Mouse (Mus musculus): ENCODE results near the gene Hira. TPM values are rescaled to one million over a fixed set of nuclear protein-coding genes. Genes with fewer than 3 reads are reported as not detected.

The Hira gene
- 21.3 and 22.8 TPM in 2 replicates for polyA plus RNA-seq (2014; fragmentation: Nextera tagmentation; extraction: Ambion mirVana)

DNA sequence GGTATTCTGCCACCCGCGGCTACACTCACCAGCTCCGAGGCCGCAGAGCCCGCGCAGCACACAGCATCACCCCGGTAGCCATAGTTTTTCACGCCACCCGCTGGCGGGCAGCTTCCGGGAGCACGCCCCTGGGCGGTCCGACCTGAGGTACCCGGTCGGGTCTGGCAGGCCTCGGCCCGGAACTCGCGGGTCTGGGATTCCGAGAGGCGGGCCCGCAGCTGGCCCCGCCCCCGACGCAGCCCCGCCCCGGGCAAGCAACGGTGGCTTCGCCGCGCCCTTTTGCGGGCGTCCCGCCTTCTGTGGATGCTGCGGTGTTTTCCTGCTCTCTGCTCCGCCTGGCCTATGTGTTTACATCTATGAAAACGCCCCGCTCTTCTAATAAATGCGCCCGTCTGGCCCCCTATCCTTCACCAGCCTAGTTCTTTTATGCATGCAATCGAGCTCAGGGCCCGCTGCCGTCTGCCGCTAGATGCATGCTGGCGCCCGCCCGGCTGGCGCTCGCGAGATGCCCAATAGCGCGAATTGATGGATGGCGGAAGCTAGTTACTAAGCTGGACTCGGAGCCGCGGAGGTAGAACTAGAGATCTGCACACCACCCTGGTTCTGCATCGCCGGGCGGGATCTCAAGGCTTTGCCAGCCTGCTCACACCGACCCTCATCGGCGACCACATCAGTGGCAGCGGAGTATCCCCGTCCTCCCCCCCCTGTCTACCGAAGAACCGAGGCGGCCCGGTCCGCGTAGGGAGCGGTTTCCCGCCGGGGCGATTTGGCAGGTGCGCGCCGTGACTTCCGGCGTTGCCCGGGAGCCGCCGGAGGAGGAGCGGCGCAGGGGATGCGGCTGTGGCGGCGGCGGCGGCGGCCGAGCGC lies at the start of gene Hira, which contains the start of gene Mrpl40:
Gene Hira (plus strand): TSS at position 596 of the 867 bp plus-strand sequence.
Gene Mrpl40 (minus strand): TSS at position 421 of the 867 bp plus-strand sequence.
- peak; percentile 83 for DNase-seq (ENCODE audit: low spot score)
- Histone ChIP-seq H3K9ac (peak within 1 kb of the TSS; percentile 93), H3K27me3 (ENCODE audit: control insufficient read depth, insufficient read depth, low read length) (no peaks in the 10 kb centered on the region), H3K9me3 (ENCODE audit: control insufficient read depth, low read length) (no peaks in the 10 kb centered on the region), H3K4me1 (replicated peaks; ENCODE audit: control insufficient read depth, insufficient read depth, low read length) (peaks cover 17% of the 10 kb centered on the region), H3K4me2 (replicated peaks) (peak within 1 kb of the TSS; percentile 72), H3K36me3 (replicated peaks; ENCODE audit: control insufficient read depth, insufficient read depth) (peaks cover 40% of the 10 kb centered on the region), H3K4me3 (replicated peaks; ENCODE audit: low read length) (peak within 1 kb of the TSS; percentile 95), H3K27ac (peak within 1 kb of the TSS; percentile 91)
- ATAC-seq (ENCODE audit: low FRiP score), result peak; percentile 92
- WGBS, result under 1% methylated on average over 83 of the region's 93 CpGs

DNA sequence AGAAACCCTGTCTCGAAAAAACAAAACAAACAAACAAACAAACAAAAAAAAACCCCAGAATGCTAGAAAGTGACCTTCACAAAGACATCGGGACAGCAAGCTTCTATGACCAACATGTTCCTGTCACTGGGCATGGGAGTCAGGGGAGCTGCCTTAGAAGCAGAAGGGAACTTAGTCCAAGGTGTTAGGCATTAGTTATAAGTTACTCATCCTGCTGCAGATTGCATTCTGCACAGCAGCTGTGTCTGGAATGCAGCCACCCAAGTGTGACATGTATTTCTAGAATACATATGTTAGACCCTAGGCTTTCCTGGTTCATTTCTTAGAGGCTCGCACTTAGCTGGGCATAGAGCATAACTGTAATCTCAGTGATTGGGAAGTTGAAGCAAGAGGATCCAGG lies 48.2 kb upstream of the Hira start:
- DNase-seq (ENCODE audit: low spot score) (no peak), ATAC-seq (ENCODE audit: low FRiP score) (no peak)
- Histone ChIP-seq H3K4me2 (replicated peaks) (no peak overlapping the region), H3K27me3 (ENCODE audit: control insufficient read depth, insufficient read depth, low read length) (no peaks in the 10 kb centered on the region), H3K4me3 (replicated peaks; ENCODE audit: low read length) (no peak overlapping the region), H3K9ac (no peak overlapping the region), H3K4me1 (replicated peaks; ENCODE audit: control insufficient read depth, insufficient read depth, low read length) (no peaks in the 10 kb centered on the region), H3K9me3 (ENCODE audit: control insufficient read depth, low read length) (no peaks in the 10 kb centered on the region), H3K27ac (no peak overlapping the region), H3K36me3 (replicated peaks; ENCODE audit: control insufficient read depth, insufficient read depth) (peaks cover 99% of the 10 kb centered on the region)
- WGBS, result 99% methylated on average over 3 of the region's 3 CpGs

DNA sequence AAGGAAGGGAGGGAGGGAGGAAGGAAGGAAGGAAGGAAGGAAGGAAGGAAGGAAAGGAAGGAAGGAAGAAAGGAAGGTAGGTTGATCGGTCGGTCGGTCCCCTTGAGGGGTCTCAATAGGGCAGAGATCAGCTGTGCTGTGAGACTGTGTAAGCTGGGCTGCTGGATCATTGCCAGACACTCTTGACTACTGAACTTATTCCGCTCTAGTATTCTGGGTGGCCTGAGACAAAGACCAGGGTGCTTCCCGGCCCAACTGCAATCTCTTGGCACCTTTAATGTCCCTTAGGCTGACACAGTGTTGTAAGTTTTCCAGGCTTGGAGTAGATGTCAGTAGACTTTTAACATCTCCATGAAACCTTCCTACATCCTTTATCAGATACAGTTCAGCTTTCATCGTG lies 47.7 kb upstream of the Hira start:
- H3K4me3 ChIP-seq (replicated peaks; ENCODE audit: low read length), result no peak overlapping the region
- no peak overlapping the region for H3K4me2 ChIP-seq (replicated peaks)
- H3K4me1 ChIP-seq (replicated peaks; ENCODE audit: control insufficient read depth, insufficient read depth, low read length), result no peaks in the 10 kb centered on the region
- WGBS, result 94% methylated on average over 6 of the region's 6 CpGs
- H3K27me3 ChIP-seq (ENCODE audit: control insufficient read depth, insufficient read depth, low read length), result no peaks in the 10 kb centered on the region
- H3K36me3 ChIP-seq (replicated peaks; ENCODE audit: control insufficient read depth, insufficient read depth), result peaks cover 99% of the 10 kb centered on the region
- H3K9me3 ChIP-seq (ENCODE audit: control insufficient read depth, low read length), result no peaks in the 10 kb centered on the region
- no peak for ATAC-seq (ENCODE audit: low FRiP score)
- no peak overlapping the region for H3K27ac ChIP-seq
- DNase-seq (ENCODE audit: low spot score), result no peak
- H3K9ac ChIP-seq, result no peak overlapping the region

DNA sequence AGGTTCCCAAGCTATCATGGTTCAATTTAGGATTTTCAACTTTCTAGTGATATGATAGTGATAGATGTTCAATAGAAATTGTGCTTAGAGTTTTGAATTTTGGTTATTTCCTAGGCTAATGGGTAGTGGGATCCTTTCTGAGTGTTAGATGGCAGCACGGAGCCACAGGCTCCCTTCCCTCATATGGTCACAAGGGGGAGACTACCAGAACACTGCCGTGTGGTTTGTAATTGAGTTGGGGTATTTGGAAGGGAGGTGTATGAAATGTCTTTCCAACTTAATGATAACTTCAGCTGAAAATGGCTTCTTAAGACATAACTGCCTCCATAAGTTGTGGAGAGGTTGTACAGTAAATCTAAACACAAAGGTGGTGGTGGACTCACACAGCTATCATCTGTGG lies 43.4 kb upstream of the Hira start:
- ATAC-seq (ENCODE audit: low FRiP score) (no peak), DNase-seq (ENCODE audit: low spot score) (no peak)
- Histone ChIP-seq H3K9ac (no peak overlapping the region), H3K36me3 (replicated peaks; ENCODE audit: control insufficient read depth, insufficient read depth) (peaks cover 65% of the 10 kb centered on the region), H3K9me3 (ENCODE audit: control insufficient read depth, low read length) (no peaks in the 10 kb centered on the region), H3K27ac (no peak overlapping the region), H3K4me3 (replicated peaks; ENCODE audit: low read length) (no peak overlapping the region), H3K27me3 (ENCODE audit: control insufficient read depth, insufficient read depth, low read length) (no peaks in the 10 kb centered on the region), H3K4me2 (replicated peaks) (no peak overlapping the region), H3K4me1 (replicated peaks; ENCODE audit: control insufficient read depth, insufficient read depth, low read length) (peaks cover 5% of the 10 kb centered on the region)
- WGBS, result 77% methylated on average over 2 of the region's 2 CpGs

DNA sequence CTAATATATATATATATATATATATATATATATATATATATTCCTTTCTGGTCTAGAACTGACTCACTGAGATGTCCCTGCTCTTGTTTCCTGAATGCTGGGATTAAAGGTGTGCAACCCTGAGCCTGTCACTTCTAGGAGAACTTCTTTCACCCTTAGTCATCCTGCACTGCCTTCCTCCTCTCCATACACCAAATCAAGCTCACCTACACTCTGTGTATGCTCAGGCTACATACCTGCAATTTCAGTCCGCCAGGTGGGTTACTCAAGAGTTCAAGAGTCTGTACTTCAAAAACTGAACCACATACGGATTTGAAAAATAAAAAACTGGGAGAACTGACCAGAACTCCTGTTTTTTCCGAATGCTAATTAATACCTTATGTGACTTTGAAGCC lies 40.8 kb upstream of the Hira start:
- Histone ChIP-seq H3K27ac (no peak overlapping the region), H3K9me3 (ENCODE audit: control insufficient read depth, low read length) (no peaks in the 10 kb centered on the region), H3K4me3 (replicated peaks; ENCODE audit: low read length) (peak overlapping the region; percentile 82), H3K4me2 (replicated peaks) (peak overlapping the region; percentile 59), H3K27me3 (ENCODE audit: control insufficient read depth, insufficient read depth, low read length) (no peaks in the 10 kb centered on the region), H3K36me3 (replicated peaks; ENCODE audit: control insufficient read depth, insufficient read depth) (peaks cover 49% of the 10 kb centered on the region), H3K9ac (peak overlapping the region; percentile 89; the same call in 1 of the 2 replicates), H3K4me1 (replicated peaks; ENCODE audit: control insufficient read depth, insufficient read depth, low read length) (peaks cover 5% of the 10 kb centered on the region)
- peak; percentile 43 for ATAC-seq (ENCODE audit: low FRiP score)
- WGBS, result 25% methylated on average over 3 of the region's 3 CpGs
- DNase-seq (ENCODE audit: low spot score), result no peak

DNA sequence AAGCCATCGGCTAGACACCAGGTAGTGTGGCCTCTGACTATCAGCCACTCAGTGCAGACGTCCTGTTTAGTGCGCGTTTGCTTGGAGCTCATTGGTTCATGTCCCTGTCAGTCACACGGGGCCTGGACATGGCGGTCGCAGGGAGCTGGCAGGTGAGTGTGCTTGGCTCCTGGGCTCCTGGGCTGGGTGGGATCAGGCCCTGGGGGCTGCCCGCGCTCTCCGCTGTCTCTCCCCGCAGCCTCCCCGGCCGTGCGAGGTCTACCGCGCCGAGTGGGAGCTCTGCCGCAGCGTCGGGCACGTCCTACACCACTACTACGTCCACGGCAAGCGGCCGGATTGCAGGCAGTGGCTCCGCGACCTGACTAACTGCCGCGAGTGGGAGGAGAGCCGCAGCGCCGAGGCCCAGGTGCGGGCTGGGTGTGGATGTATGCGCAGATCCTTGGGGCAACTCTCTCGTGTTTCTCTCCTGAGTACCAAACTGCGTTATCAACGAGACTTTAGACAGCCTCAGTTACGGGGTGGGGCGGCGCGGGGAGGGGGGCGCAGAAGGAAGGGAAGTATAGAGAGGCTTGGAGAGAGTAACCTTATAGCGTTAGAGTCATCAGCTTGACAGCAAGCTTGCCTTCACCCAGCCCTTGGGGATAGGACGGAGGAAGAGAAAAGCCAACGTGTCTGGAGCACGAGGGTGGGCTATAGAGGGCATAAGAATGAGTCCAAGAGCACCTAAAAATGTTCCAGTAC lies 40.2 kb upstream of the Hira start, which contains the start of the genes 2510002D24Rik and Gm28539:
Gene 2510002D24Rik (plus strand): TSS at position 111 of the 741 bp plus-strand sequence.
Gene Gm28539 (plus strand): TSS at position 117 of the 741 bp plus-strand sequence.
- WGBS, result 1% methylated on average over 46 of the region's 46 CpGs
- DNase-seq (ENCODE audit: low spot score) (peak; percentile 90), ATAC-seq (ENCODE audit: low FRiP score) (peak; percentile 97)

DNA sequence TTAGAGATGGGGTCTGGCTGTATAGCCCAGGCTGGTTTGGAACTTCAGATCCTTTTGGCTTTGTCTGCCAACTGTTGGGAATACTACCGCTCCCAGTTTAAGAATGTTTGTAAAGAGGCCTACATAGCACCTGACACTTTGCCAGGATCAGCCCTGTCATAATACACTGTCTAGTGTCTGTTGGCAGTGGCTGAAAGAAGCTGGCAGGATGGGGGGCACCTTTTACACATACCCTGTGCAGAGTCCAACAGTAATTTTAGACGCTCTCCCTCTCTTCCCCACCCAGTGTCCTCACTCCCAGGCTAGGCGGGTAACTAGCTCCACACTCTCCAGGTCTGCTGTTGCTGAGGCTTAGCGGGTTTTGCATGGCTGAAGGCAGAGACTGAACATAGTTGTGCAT lies 38.5 kb upstream of the Hira start:
- WGBS, result 94% methylated on average over 4 of the region's 4 CpGs
- Histone ChIP-seq H3K9me3 (ENCODE audit: control insufficient read depth, low read length) (no peaks in the 10 kb centered on the region), H3K4me2 (replicated peaks) (no peak overlapping the region), H3K36me3 (replicated peaks; ENCODE audit: control insufficient read depth, insufficient read depth) (peaks cover 27% of the 10 kb centered on the region), H3K9ac (no peak overlapping the region), H3K27ac (no peak overlapping the region), H3K4me3 (replicated peaks; ENCODE audit: low read length) (no peak overlapping the region), H3K4me1 (replicated peaks; ENCODE audit: control insufficient read depth, insufficient read depth, low read length) (peaks cover 5% of the 10 kb centered on the region), H3K27me3 (ENCODE audit: control insufficient read depth, insufficient read depth, low read length) (no peaks in the 10 kb centered on the region)
- no peak for DNase-seq (ENCODE audit: low spot score)
- no peak for ATAC-seq (ENCODE audit: low FRiP score)

More for the DNA sequence above, 40.2 kb upstream of the Hira start, which contains the start of the genes 2510002D24Rik and Gm28539:
- Histone ChIP-seq H3K36me3 (replicated peaks; ENCODE audit: control insufficient read depth, insufficient read depth) (peaks cover 44% of the 10 kb centered on the region), H3K4me3 (replicated peaks; ENCODE audit: low read length) (peak within 1 kb of the TSS; percentile 82), H3K4me1 (replicated peaks; ENCODE audit: control insufficient read depth, insufficient read depth, low read length) (peaks cover 5% of the 10 kb centered on the region), H3K9me3 (ENCODE audit: control insufficient read depth, low read length) (no peaks in the 10 kb centered on the region), H3K4me2 (replicated peaks) (peak within 1 kb of the TSS; percentile 59), H3K27me3 (ENCODE audit: control insufficient read depth, insufficient read depth, low read length) (no peaks in the 10 kb centered on the region), H3K9ac (peak within 1 kb of the TSS; percentile 89), H3K27ac (peak within 1 kb of the TSS; percentile 75)

DNA sequence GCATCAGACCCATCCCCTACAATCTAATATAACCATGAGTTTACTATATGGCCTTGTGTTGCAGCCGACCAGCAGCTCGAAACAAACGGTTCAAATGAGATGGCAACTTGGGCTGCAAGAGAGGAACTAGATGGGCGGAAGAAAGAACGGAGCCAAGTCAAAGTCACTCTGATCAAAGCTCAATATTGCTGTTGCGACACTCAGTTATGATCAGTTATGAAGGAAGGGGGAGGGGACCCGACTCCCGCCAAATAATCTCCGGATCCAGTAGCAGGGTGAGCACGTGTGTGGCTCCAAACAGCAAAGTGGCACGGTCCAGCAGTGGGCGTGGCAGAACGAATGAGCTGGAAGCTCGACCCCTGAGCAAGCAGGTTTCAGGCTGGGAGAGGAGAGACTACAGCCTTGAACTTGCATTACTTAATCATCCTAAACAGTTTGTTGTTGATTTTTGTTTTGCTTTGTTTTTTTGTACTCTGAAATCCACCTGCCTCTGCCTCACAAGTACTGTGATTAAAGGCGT lies 30.5 kb upstream of the Hira start:
- Histone ChIP-seq H3K4me3 (replicated peaks; ENCODE audit: low read length) (no peak overlapping the region), H3K4me2 (replicated peaks) (no peak overlapping the region), H3K36me3 (replicated peaks; ENCODE audit: control insufficient read depth, insufficient read depth) (no peaks in the 10 kb centered on the region), H3K27me3 (ENCODE audit: control insufficient read depth, insufficient read depth, low read length) (no peaks in the 10 kb centered on the region), H3K9me3 (ENCODE audit: control insufficient read depth, low read length) (no peaks in the 10 kb centered on the region), H3K4me1 (replicated peaks; ENCODE audit: control insufficient read depth, insufficient read depth, low read length) (no peaks in the 10 kb centered on the region), H3K27ac (no peak overlapping the region), H3K9ac (no peak overlapping the region)
- no peak for ATAC-seq (ENCODE audit: low FRiP score)
- DNase-seq (ENCODE audit: low spot score), result no peak
- WGBS, result 90% methylated on average over 15 of the region's 15 CpGs
